Mouse (Mus musculus): ENCODE data around the gene Gm49322. TPM values are rescaled to one million over a fixed set of nuclear protein-coding genes. Genes with fewer than 3 reads are reported as not detected.
"Not testable (repeated sequence)": the region's sequence is repeated elsewhere in the genome, so short reads cannot be mapped to it uniquely, and the experiment has no call there.

Gene Gm49322
- polyA plus RNA-seq, 1 experiment from 2014 or later, result 3.6 TPM

DNA sequence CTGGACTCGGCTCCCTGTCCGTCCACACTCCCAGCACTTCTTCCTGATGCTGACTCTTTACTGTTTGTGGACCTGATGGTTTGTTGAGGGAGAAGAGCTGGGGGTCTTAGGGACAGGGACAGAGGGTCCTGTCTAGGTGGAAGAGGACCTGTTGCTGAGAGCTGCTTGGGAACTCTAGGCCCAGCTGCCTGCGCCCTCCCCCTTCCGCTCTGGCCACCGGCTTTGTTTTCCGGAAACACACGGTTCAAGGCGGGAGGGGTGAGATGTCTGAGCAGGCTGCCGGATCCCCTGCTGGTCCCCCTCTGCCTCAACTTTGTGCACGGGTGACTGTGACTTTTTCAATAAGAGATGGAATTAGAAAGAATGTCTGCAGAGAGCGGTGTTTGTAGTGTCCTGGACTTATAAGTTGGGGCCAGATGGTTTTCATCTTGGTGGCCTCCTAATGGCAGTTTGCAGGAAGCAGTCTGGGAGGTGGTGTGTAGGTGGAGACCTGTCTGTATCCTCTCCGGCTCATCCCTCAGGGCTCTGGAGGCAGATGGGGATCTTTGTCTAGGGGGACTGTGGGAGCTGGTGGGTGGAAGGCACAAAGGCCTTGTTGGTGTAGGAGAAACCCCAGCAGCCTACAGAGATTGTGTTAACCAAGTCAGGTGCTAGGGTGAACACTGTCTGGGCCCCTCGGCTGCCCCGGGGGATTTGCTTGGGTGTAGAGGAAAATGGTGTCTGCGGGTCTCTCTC lies 17.8 kb downstream of the Gm49322 start:
- 16% methylated on average over 15 of the region's 15 CpGs for WGBS
- Histone ChIP-seq H3K4me2 (peak overlapping the region; percentile 92), H3K4me1 (replicated peaks; ENCODE audit: control insufficient read depth, insufficient read depth, low read length) (peaks cover 43% of the 10 kb centered on the region), H3K36me3 (ENCODE audit: control insufficient read depth, insufficient read depth, low read length) (0 out of 2 replicates have a peak, but pooled peaks cover 2% of the 10 kb centered on the region), H3K4me3 (ENCODE audit: low read depth, low read length) (peak overlapping the region; percentile 90), H3K9ac (ENCODE audit: low read depth, low read length) (peak overlapping the region; percentile 87), H3K27me3 (replicated peaks; ENCODE audit: control insufficient read depth, insufficient read depth, low read length) (no peaks in the 10 kb centered on the region), H3K27ac (ENCODE audit: low read depth, low read length) (peak overlapping the region; percentile 91), H3K9me3 (ENCODE audit: control insufficient read depth, low read length) (no peaks in the 10 kb centered on the region)
- no peak for ATAC-seq (replicated peaks; ENCODE audit: low FRiP score)
- DNase-seq (ENCODE audit: low spot score), result peak; percentile 72

GRCm38 (mm10) chr10:80625764-80626163 lies 19.9 kb downstream of the Gm49322 start:
- Histone ChIP-seq H3K27me3 (replicated peaks; ENCODE audit: control insufficient read depth, insufficient read depth, low read length) (no peaks in the 10 kb centered on the region), H3K9ac (ENCODE audit: low read depth, low read length) (peak overlapping the region; percentile 18; the same call in 1 of the 2 replicates), H3K4me1 (replicated peaks; ENCODE audit: control insufficient read depth, insufficient read depth, low read length) (peaks cover 37% of the 10 kb centered on the region), H3K4me3 (ENCODE audit: low read depth, low read length) (no peak overlapping the region), H3K27ac (ENCODE audit: low read depth, low read length) (peak overlapping the region; percentile 21; the same call in 1 of the 2 replicates), H3K4me2 (no peak overlapping the region), H3K36me3 (ENCODE audit: control insufficient read depth, insufficient read depth, low read length) (0 out of 2 replicates have a peak, but pooled peaks cover 2% of the 10 kb centered on the region), H3K9me3 (ENCODE audit: control insufficient read depth, low read length) (no peaks in the 10 kb centered on the region)
- ATAC-seq (replicated peaks; ENCODE audit: low FRiP score), result no peak
- WGBS, result 88% methylated on average over 4 of the region's 4 CpGs
- DNase-seq (ENCODE audit: low spot score), result no peak

- Histone ChIP-seq H3K4me3 (ENCODE audit: low read depth, low read length) (no peak overlapping the region), H3K9ac (ENCODE audit: low read depth, low read length) (peak overlapping the region; percentile 47), H3K4me1 (replicated peaks; ENCODE audit: control insufficient read depth, insufficient read depth, low read length) (peaks cover 37% of the 10 kb centered on the region), H3K27ac (ENCODE audit: low read depth, low read length) (peak overlapping the region; percentile 19; the same call in 1 of the 2 replicates), H3K36me3 (ENCODE audit: control insufficient read depth, insufficient read depth, low read length) (0 out of 2 replicates have a peak, but pooled peaks cover 2% of the 10 kb centered on the region), H3K27me3 (replicated peaks; ENCODE audit: control insufficient read depth, insufficient read depth, low read length) (no peaks in the 10 kb centered on the region), H3K9me3 (ENCODE audit: control insufficient read depth, low read length) (no peaks in the 10 kb centered on the region), H3K4me2 (peak overlapping the region; percentile 8; the same call in 1 of the 2 replicates)
- ATAC-seq (replicated peaks; ENCODE audit: low FRiP score) (0 out of 2 replicates have a peak, but pooled peaks have one; percentile 14), DNase-seq (ENCODE audit: low spot score) (no peak)
- 43% methylated on average over 2 of the region's 2 CpGs for WGBS
Observed at GRCm38 (mm10) chr10:80627685-80628084, 21.9 kb downstream of the Gm49322 start.

GRCm38 (mm10) chr10:80628925-80629324 lies 23.1 kb downstream of the Gm49322 start:
- Histone ChIP-seq H3K27me3 (replicated peaks; ENCODE audit: control insufficient read depth, insufficient read depth, low read length) (no peaks in the 10 kb centered on the region), H3K9me3 (ENCODE audit: control insufficient read depth, low read length) (no peaks in the 10 kb centered on the region), H3K27ac (ENCODE audit: low read depth, low read length) (no peak overlapping the region), H3K4me2 (no peak overlapping the region), H3K9ac (ENCODE audit: low read depth, low read length) (no peak overlapping the region), H3K36me3 (ENCODE audit: control insufficient read depth, insufficient read depth, low read length) (0 out of 2 replicates have a peak, but pooled peaks cover 4% of the 10 kb centered on the region), H3K4me3 (ENCODE audit: low read depth, low read length) (0 out of 2 replicates have a peak overlapping the region, but pooled peaks have one; percentile 4), H3K4me1 (replicated peaks; ENCODE audit: control insufficient read depth, insufficient read depth, low read length) (peaks cover 33% of the 10 kb centered on the region)
- WGBS, result 85% methylated on average over 9 of the region's 9 CpGs
- DNase-seq (ENCODE audit: low spot score), result no peak
- ATAC-seq (replicated peaks; ENCODE audit: low FRiP score), result no peak

- H3K4me1 ChIP-seq (replicated peaks; ENCODE audit: control insufficient read depth, insufficient read depth, low read length), result no peaks in the 10 kb centered on the region
- no peak overlapping the region for H3K4me3 ChIP-seq (ENCODE audit: low read depth, low read length)
- no peaks in the 10 kb centered on the region for H3K27me3 ChIP-seq (replicated peaks; ENCODE audit: control insufficient read depth, insufficient read depth, low read length)
- DNase-seq (ENCODE audit: low spot score) (no peak), ATAC-seq (replicated peaks; ENCODE audit: low FRiP score) (no peak)
- no peaks in the 10 kb centered on the region for H3K9me3 ChIP-seq (ENCODE audit: control insufficient read depth, low read length)
- no peak overlapping the region for H3K4me2 ChIP-seq
- no peak overlapping the region for H3K9ac ChIP-seq (ENCODE audit: low read depth, low read length)
- H3K27ac ChIP-seq (ENCODE audit: low read depth, low read length), result no peak overlapping the region
- peaks cover 54% of the 10 kb centered on the region for H3K36me3 ChIP-seq (ENCODE audit: control insufficient read depth, insufficient read depth, low read length)
- WGBS, result 67% methylated on average over 6 of the region's 6 CpGs
Observed at GRCm38 (mm10) chr10:80635345-80635744, 29.5 kb downstream of the Gm49322 start.

GRCm38 (mm10) chr10:80646936-80647335 lies 41.1 kb downstream of the Gm49322 start:
- Histone ChIP-seq H3K36me3 (ENCODE audit: control insufficient read depth, insufficient read depth, low read length) (peaks cover 19% of the 10 kb centered on the region), H3K27ac (ENCODE audit: low read depth, low read length) (no peak overlapping the region), H3K9ac (ENCODE audit: low read depth, low read length) (no peak overlapping the region), H3K4me2 (no peak overlapping the region), H3K4me1 (replicated peaks; ENCODE audit: control insufficient read depth, insufficient read depth, low read length) (peaks cover 3% of the 10 kb centered on the region; the same call in 1 of the 2 replicates), H3K9me3 (ENCODE audit: control insufficient read depth, low read length) (no peaks in the 10 kb centered on the region), H3K27me3 (replicated peaks; ENCODE audit: control insufficient read depth, insufficient read depth, low read length) (no peaks in the 10 kb centered on the region), H3K4me3 (ENCODE audit: low read depth, low read length) (no peak overlapping the region)
- DNase-seq (ENCODE audit: low spot score) (no peak), ATAC-seq (replicated peaks; ENCODE audit: low FRiP score) (no peak)
- 86% methylated on average over 10 of the region's 10 CpGs for WGBS

GRCm38 (mm10) chr10:80649910-80650309 lies 44.1 kb downstream of the Gm49322 start:
- H3K4me3 ChIP-seq (ENCODE audit: low read depth, low read length); DNase-seq (ENCODE audit: low spot score); ATAC-seq (replicated peaks; ENCODE audit: low FRiP score); H3K36me3 ChIP-seq (ENCODE audit: control insufficient read depth, insufficient read depth, low read length); H3K4me2 ChIP-seq; H3K9ac ChIP-seq (ENCODE audit: low read depth, low read length); H3K9me3 ChIP-seq (ENCODE audit: control insufficient read depth, low read length); H3K27ac ChIP-seq (ENCODE audit: low read depth, low read length); H3K4me1 ChIP-seq (replicated peaks; ENCODE audit: control insufficient read depth, insufficient read depth, low read length); H3K27me3 ChIP-seq (replicated peaks; ENCODE audit: control insufficient read depth, insufficient read depth, low read length): not testable (repeated sequence)
- WGBS, result 84% methylated on average over 6 of the region's 6 CpGs

DNA sequence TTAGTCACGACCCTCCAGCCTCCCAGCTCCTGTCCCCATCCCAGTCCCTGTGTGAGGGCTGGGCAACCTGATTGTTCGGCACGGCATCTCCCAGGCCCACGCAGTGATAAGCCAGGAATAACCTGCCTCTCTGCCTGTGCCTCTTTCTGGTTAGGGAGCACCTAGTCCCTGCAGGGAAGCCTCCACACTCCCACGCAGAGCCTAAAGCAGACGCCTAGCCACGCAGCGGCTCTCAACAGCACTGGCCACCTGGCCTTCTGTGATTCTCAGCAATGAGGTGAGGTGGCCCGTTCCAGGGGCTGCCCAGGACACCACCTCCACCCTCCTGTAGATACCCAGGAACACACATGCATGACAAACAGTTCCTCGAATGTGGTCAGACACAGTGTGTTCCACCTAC lies 44.6 kb downstream of the Gm49322 start:
- Histone ChIP-seq H3K4me2 (no peak overlapping the region), H3K27me3 (replicated peaks; ENCODE audit: control insufficient read depth, insufficient read depth, low read length) (no peaks in the 10 kb centered on the region), H3K4me1 (replicated peaks; ENCODE audit: control insufficient read depth, insufficient read depth, low read length) (peaks cover 9% of the 10 kb centered on the region), H3K9me3 (ENCODE audit: control insufficient read depth, low read length) (no peaks in the 10 kb centered on the region), H3K36me3 (ENCODE audit: control insufficient read depth, insufficient read depth, low read length) (peaks cover 3% of the 10 kb centered on the region; the same call in 1 of the 2 replicates), H3K9ac (ENCODE audit: low read depth, low read length) (no peak overlapping the region), H3K4me3 (ENCODE audit: low read depth, low read length) (no peak overlapping the region), H3K27ac (ENCODE audit: low read depth, low read length) (no peak overlapping the region)
- DNase-seq (ENCODE audit: low spot score), result no peak
- 91% methylated on average over 10 of the region's 10 CpGs for WGBS
- ATAC-seq (replicated peaks; ENCODE audit: low FRiP score), result no peak

Measured in liver, embryonic 11.5 days (tissue).